In the genomic region with DNA sequence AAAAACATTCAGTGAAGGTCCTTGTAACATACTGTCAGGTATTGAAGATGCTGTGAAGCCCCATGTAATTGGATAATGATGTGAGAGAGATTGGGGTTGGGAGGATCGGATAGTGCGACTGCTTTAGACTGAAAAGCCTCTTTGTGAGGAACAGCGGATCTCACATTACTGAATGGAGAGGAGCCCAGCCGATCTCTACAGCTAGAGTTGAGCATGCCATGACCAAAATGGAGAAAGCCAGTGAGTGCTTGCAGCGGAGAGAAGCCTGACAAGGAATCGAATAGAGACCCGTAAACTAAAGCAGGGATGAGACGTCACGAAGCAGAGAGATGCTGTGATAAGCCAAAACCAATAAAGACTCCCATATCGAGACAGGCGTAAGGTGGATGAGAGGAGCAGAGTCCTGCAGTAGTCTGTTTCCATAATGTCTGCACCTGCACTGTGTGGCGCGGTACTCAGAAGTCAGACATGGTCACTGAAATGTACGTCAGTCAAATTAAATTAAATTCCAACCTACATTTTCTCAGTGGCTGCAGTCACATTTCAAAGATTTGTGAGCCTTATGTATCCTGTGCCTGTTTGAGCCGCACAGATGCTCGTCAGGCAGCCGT, we compare ENCODE assay signal across 20 mouse cellular contexts. TPM values are rescaled to one million over a fixed set of nuclear protein-coding genes. Genes with fewer than 3 reads are reported as not detected.
DNase-seq lines count a peak whose midpoint lies in the region; ATAC-seq and TF ChIP-seq lines count a peak whose summit lies in the region.
"Had no signal": no experiment of that assay in that cellular context is flagged by ENCODE, and none has a peak within 500 bp of the region (broad histone marks: within the 10 kb centered on the region; RNA-seq: fewer than 3 reads in every experiment).

No protein-coding gene starts in this region.

- peak overlapping the region; percentile 35 for H3K4me2 ChIP-seq in forebrain, embryonic 15.5 days (replicated peaks)
- peak overlapping the region; percentile 41 for H3K4me2 ChIP-seq in hindbrain, embryonic 16.5 days (ENCODE audit: low read length)
- peak overlapping the region; percentile 38 for H3K4me2 ChIP-seq in midbrain, postnatal 0 days (ENCODE audit: low read depth, low read length, poor library complexity, severe bottlenecking)
- H3K4me2 ChIP-seq: limb, embryonic 12.5 days had no signal

- intact Hi-C loops in left cerebral cortex, postnatal 36 days (cut with DNase I) = no loop called here

- H3K4me3 ChIP-seq in forebrain, embryonic 15.5 days = peak overlapping the region; percentile 4; the same call in 1 of the 2 replicates
- no peak overlapping the region for H3K4me3 ChIP-seq in hindbrain, embryonic 16.5 days (ENCODE audit: low read length)
- peak overlapping the region; percentile 9; the same call in 1 of the 2 replicates for H3K4me3 ChIP-seq in midbrain, postnatal 0 days (ENCODE audit: low read depth, low read length)
- H3K4me3 ChIP-seq: limb, embryonic 12.5 days had no signal

- H3K36me3 ChIP-seq in forebrain, embryonic 15.5 days = no peaks in the 10 kb centered on the region
- no peaks in the 10 kb centered on the region for H3K36me3 ChIP-seq in hindbrain, embryonic 16.5 days (ENCODE audit: control insufficient read depth, insufficient read depth, low read length)
- H3K36me3 ChIP-seq in midbrain, postnatal 0 days (ENCODE audit: insufficient read depth, low read length) = no peaks in the 10 kb centered on the region
- H3K36me3 ChIP-seq: limb, embryonic 12.5 days had no signal

- WGBS in forebrain, embryonic 15.5 days = 24% methylated on average over 17 of the region's 17 CpGs
- WGBS in hindbrain, embryonic 16.5 days = 47% methylated on average over 17 of the region's 17 CpGs
- WGBS in midbrain, postnatal 0 days = 20% methylated on average over 17 of the region's 17 CpGs

- H3K27me3 ChIP-seq in forebrain, embryonic 15.5 days = no peaks in the 10 kb centered on the region
- no peaks in the 10 kb centered on the region for H3K27me3 ChIP-seq in hindbrain, embryonic 16.5 days (replicated peaks; ENCODE audit: control insufficient read depth, insufficient read depth, low read length)
- no peaks in the 10 kb centered on the region for H3K27me3 ChIP-seq in midbrain, postnatal 0 days (ENCODE audit: insufficient read depth, low read length)
- H3K27me3 ChIP-seq: limb, embryonic 12.5 days had no signal

- TF ChIP-seq CTCF in midbrain, postnatal 0 days (IDR thresholded peaks at IDR 0.05) = no peak

- H3K27ac ChIP-seq in forebrain, embryonic 15.5 days (replicated peaks) = peak overlapping the region; percentile 26; the same call in 1 of the 2 replicates
- H3K27ac ChIP-seq in hindbrain, embryonic 16.5 days (ENCODE audit: low read depth, low read length) = peak overlapping the region; percentile 12; the same call in 1 of the 2 replicates
- peak overlapping the region; percentile 39 for H3K27ac ChIP-seq in midbrain, postnatal 0 days (ENCODE audit: low read depth, low read length)
- H3K27ac ChIP-seq: limb, embryonic 12.5 days; liver, embryonic 14.5 days; stomach, postnatal 0 days had no signal

- peak overlapping the region; percentile 0; the same call in 1 of the 2 replicates for H3K9ac ChIP-seq in forebrain, embryonic 15.5 days (replicated peaks)
- H3K9ac ChIP-seq in hindbrain, embryonic 16.5 days (ENCODE audit: low read depth, low read length) = no peak overlapping the region
- no peak overlapping the region for H3K9ac ChIP-seq in midbrain, postnatal 0 days (replicated peaks; ENCODE audit: low read length, poor library complexity, severe bottlenecking)
- H3K9ac ChIP-seq: limb, embryonic 12.5 days; liver, embryonic 14.5 days had no signal

- H3K9me3 ChIP-seq in forebrain, embryonic 15.5 days = no peaks in the 10 kb centered on the region
- H3K9me3 ChIP-seq in hindbrain, embryonic 16.5 days (ENCODE audit: control insufficient read depth, low read length) = peaks cover 3% of the 10 kb centered on the region; the same call in 1 of the 2 replicates
- no peaks in the 10 kb centered on the region for H3K9me3 ChIP-seq in midbrain, postnatal 0 days (ENCODE audit: low read length)

- peaks cover 16% of the 10 kb centered on the region for H3K4me1 ChIP-seq in forebrain, embryonic 15.5 days
- peaks cover 6% of the 10 kb centered on the region for H3K4me1 ChIP-seq in hindbrain, embryonic 16.5 days (ENCODE audit: control insufficient read depth, insufficient read depth, low read depth, low read length)
- H3K4me1 ChIP-seq in midbrain, postnatal 0 days (ENCODE audit: insufficient read depth, low read length) = peaks cover 5% of the 10 kb centered on the region; the same call in 1 of the 2 replicates
- H3K4me1 ChIP-seq: limb, embryonic 12.5 days had no signal

- DNase-seq in embryo, embryonic 10.5 days (ENCODE audit: low spot score) = peak; percentile 22
- DNase-seq in embryo, embryonic 9.5 days (ENCODE audit: extremely low spot score) = no peak
- peak; percentile 21 for DNase-seq in midbrain, postnatal 0 days (ENCODE audit: low spot score)
- no peak for DNase-seq in left cerebral cortex, postnatal 36 days (ENCODE audit: low spot score in 2 of 2)
- DNase-seq in urinary bladder, adult 18-20 months (ENCODE audit: low spot score in 2 of 2) = no peak
- DNase-seq in right cerebral cortex, postnatal 25 days = no peak
- DNase-seq: cerebellum, postnatal 25 days; kidney, adult 8-10 months; kidney, postnatal 4 days; layer of hippocampus, postnatal 36 days; lung, postnatal 14 days; right cerebral cortex, adult 18-20 months; spleen, adult 18-20 months; thymus, postnatal 25 days had no signal

- ATAC-seq in forebrain, embryonic 15.5 days (replicated peaks) = peak; percentile 68; the same call in 1 of the 2 replicates
- peak; percentile 60; the same call in 1 of the 2 replicates for ATAC-seq in hindbrain, embryonic 16.5 days
- ATAC-seq in midbrain, postnatal 0 days (ENCODE audit: low FRiP score) = 0 out of 2 replicates have a peak, but pooled peaks have one; percentile 58
- ATAC-seq: activated CD4-positive, CD25-positive, alpha-beta regulatory T cell, adult 4 months had no signal

RNA-seq across cellular contexts. Expression of gene Ptpn13, which starts 22.9 kb away (rescaled TPM):
- 4.4 and 5.1 TPM in 2 replicates for polyA plus RNA-seq in forebrain, embryonic 15.5 days (2015; fragmentation: Nextera tagmentation; extraction: Ambion mirVana)
- 3.3 and 4.2 TPM in 2 replicates for polyA plus RNA-seq in hindbrain, embryonic 16.5 days (2015; fragmentation: Nextera tagmentation; extraction: Ambion mirVana)
- total RNA-seq in midbrain, postnatal 0 days (2014; rRNA removed) = 14.1 and 18.0 TPM in 2 replicates
- polyA plus RNA-seq in midbrain, postnatal 0 days (2015; fragmentation: Nextera tagmentation; extraction: Ambion mirVana) = 1.9 and 2.6 TPM in 2 replicates
- total RNA-seq in left cerebral cortex, postnatal 36 days (2021) = 10 to 100 TPM in 1 of 2 experiments, 1 to 10 TPM in 1; 8.3 to 11.6 TPM

Comparison
In these comparisons a context has a peak if more than half of its experiments do, and no peak if none do; other contexts are left out.
1. DNase-seq: peak in embryo, embryonic 10.5 days (single experiment) and midbrain, postnatal 0 days (single experiment); none in embryo, embryonic 9.5 days (single experiment), left cerebral cortex, postnatal 36 days (0 of 2), urinary bladder, adult 18-20 months (0 of 2) and right cerebral cortex, postnatal 25 days (single experiment).
2. Peak in every context shown above with its lines, with median percentiles within 50 percentile points of each other: ATAC-seq, H3K27ac ChIP-seq and H3K4me2 ChIP-seq.